Mouse (Mus musculus) intestine, postnatal 0 days (tissue): Measurements from ENCODE around the gene Trappc12. TPM values are rescaled to one million over a fixed set of nuclear protein-coding genes. Genes with fewer than 3 reads are reported as not detected.

Source experiments
- ATAC-seq: fragments of 200-750 bp; cut with Nextera tagmentation; 2 replicates; pipeline ENCODE4 v1.8.0; 2017; ENCODE audit warnings: mild to moderate bottlenecking, moderate TSS enrichment, moderate library complexity
- H3K27ac ChIP-seq: fragments of 300-500 bp; sonication (generic); 2 replicates; pipeline ENCODE4 v1.5.1; 2014; ENCODE audit warnings: mild to moderate bottlenecking, low read depth, low read length, moderate library complexity
- H3K27me3 ChIP-seq: fragments of 300-500 bp; sonication (generic); replicated peaks from 2 replicates; pipeline ENCODE4 v1.6.1; 2014; ENCODE audit warnings: low read length, mixed read lengths; ENCODE audit not compliant: control insufficient read depth, insufficient read depth
- H3K36me3 ChIP-seq: fragments of 300-500 bp; sonication (generic); 2 replicates; pipeline ENCODE4 v1.6.1; 2014; ENCODE audit warnings: mild to moderate bottlenecking, moderate library complexity; ENCODE audit not compliant: control insufficient read depth, insufficient read depth
- H3K4me1 ChIP-seq: fragments of 300-500 bp; sonication (generic); replicated peaks from 2 replicates; pipeline ENCODE4 v1.6.1; 2014; ENCODE audit warnings: antibody characterized with exemption, low read length, mixed read lengths; ENCODE audit not compliant: control insufficient read depth, insufficient read depth
- H3K4me2 ChIP-seq: fragments of 300-500 bp; sonication (generic); replicated peaks from 2 replicates; pipeline ENCODE4 v1.6.1; 2014; ENCODE audit warnings: low read depth, mild to moderate bottlenecking, moderate library complexity
- H3K4me3 ChIP-seq: fragments of 300-500 bp; sonication (generic); 2 replicates; pipeline ENCODE4 v1.5.1; 2014; ENCODE audit warnings: low read depth, low read length
- H3K9ac ChIP-seq: fragments of 300-500 bp; sonication (generic); 2 replicates; pipeline ENCODE4 v1.6.1; 2014; ENCODE audit warnings: mild to moderate bottlenecking, low read depth, low read length
- H3K9me3 ChIP-seq: fragments of 300-500 bp; sonication (generic); 2 replicates; pipeline ENCODE4 v1.6.1; 2016; ENCODE audit warnings: mixed run types; ENCODE audit not compliant: control insufficient read depth
- CTCF ChIP-seq: sonication (generic); IDR thresholded peaks from 2 replicates; pipeline ENCODE4 v1.5.1; 2016; ENCODE audit warnings: low read depth, mild to moderate bottlenecking, control low read depth, antibody characterized with exemption, moderate library complexity
- WGBS: fragments of 180-500 bp; shearing (Covaris S2); extraction: QIAGEN DNeasy Blood & Tissue Kit; methylation state at CpG from one replicate; pipeline ENCODE4 v1.1.7; 2014; 5-methylcytosine and 5-hydroxymethylcytosine counted together
- polyA plus RNA-seq: library from polyadenylated mRNA; unstranded; fragments of >200 nt; fragmentation: Nextera tagmentation; extraction: Ambion mirVana; gene quantifications from 2 replicates; pipeline ENCODE4 v1.2.1, GENCODE M21; 2015

The Trappc12 gene
- polyA plus RNA-seq, 1 experiment from 2014 or later = 15.3 TPM

- H3K36me3 ChIP-seq = peaks cover 26% of the 10 kb centered on the region
- H3K27me3 ChIP-seq = no peaks in the 10 kb centered on the region
- no peak for TF ChIP-seq CTCF
- no peaks in the 10 kb centered on the region for H3K4me1 ChIP-seq
- peak; percentile 44 for ATAC-seq
- no peak overlapping the region for H3K4me3 ChIP-seq
- H3K27ac ChIP-seq = no peak overlapping the region
- no peak overlapping the region for H3K4me2 ChIP-seq
- 54% methylated on average over 14 of the region's 14 CpGs for WGBS
- no peaks in the 10 kb centered on the region for H3K9me3 ChIP-seq
- H3K9ac ChIP-seq = no peak overlapping the region
Measured at GRCm38 (mm10) chr12:28697821-28698595, 52.3 kb downstream of the Trappc12 start.

GRCm38 (mm10) chr12:28694776-28695175, 55.5 kb downstream of the Trappc12 start:
- no peak overlapping the region for H3K9ac ChIP-seq
- H3K27me3 ChIP-seq = no peaks in the 10 kb centered on the region
- H3K4me3 ChIP-seq = no peak overlapping the region
- H3K36me3 ChIP-seq = peaks cover 41% of the 10 kb centered on the region
- H3K27ac ChIP-seq = no peak overlapping the region
- WGBS = 95% methylated on average over 7 of the region's 7 CpGs
- H3K9me3 ChIP-seq = no peaks in the 10 kb centered on the region
- no peaks in the 10 kb centered on the region for H3K4me1 ChIP-seq
- no peak for TF ChIP-seq CTCF
- no peak overlapping the region for H3K4me2 ChIP-seq
- no peak for ATAC-seq

- 78% methylated on average over 2 of the region's 2 CpGs for WGBS
Measured at GRCm38 (mm10) chr12:28694231-28694630, 56.0 kb downstream of the Trappc12 start.

GRCm38 (mm10) chr12:28693738-28694137, 56.5 kb downstream of the Trappc12 start:
- no peak for ATAC-seq

More at GRCm38 (mm10) chr12:28694231-28694630, 56.0 kb downstream of the Trappc12 start:
- Histone ChIP-seq H3K9me3 (no peaks in the 10 kb centered on the region), H3K36me3 (peaks cover 46% of the 10 kb centered on the region), H3K27ac (no peak overlapping the region), H3K9ac (no peak overlapping the region), H3K4me2 (no peak overlapping the region), H3K4me3 (no peak overlapping the region), H3K27me3 (no peaks in the 10 kb centered on the region), H3K4me1 (no peaks in the 10 kb centered on the region)
- no peak for TF ChIP-seq CTCF
- ATAC-seq = no peak

GRCm38 (mm10) chr12:28690730-28691129, 59.5 kb downstream of the Trappc12 start:
- H3K36me3 ChIP-seq = peaks cover 41% of the 10 kb centered on the region

More at GRCm38 (mm10) chr12:28693738-28694137, 56.5 kb downstream of the Trappc12 start:
- H3K4me1 ChIP-seq = no peaks in the 10 kb centered on the region
- H3K27ac ChIP-seq = no peak overlapping the region
- no peaks in the 10 kb centered on the region for H3K9me3 ChIP-seq
- WGBS = 69% methylated on average over 3 of the region's 3 CpGs
- no peak overlapping the region for H3K4me3 ChIP-seq
- H3K27me3 ChIP-seq = no peaks in the 10 kb centered on the region
- no peak overlapping the region for H3K4me2 ChIP-seq
- TF ChIP-seq CTCF = no peak
- H3K9ac ChIP-seq = no peak overlapping the region
- H3K36me3 ChIP-seq = peaks cover 46% of the 10 kb centered on the region

GRCm38 (mm10) chr12:28688996-28689395, 61.3 kb downstream of the Trappc12 start:
- WGBS = 92% methylated on average over 6 of the region's 6 CpGs
- ATAC-seq = no peak
- TF ChIP-seq CTCF = no peak
- Histone ChIP-seq H3K9ac (no peak overlapping the region), H3K27me3 (no peaks in the 10 kb centered on the region), H3K36me3 (peaks cover 28% of the 10 kb centered on the region), H3K9me3 (no peaks in the 10 kb centered on the region), H3K27ac (no peak overlapping the region), H3K4me1 (no peaks in the 10 kb centered on the region), H3K4me2 (no peak overlapping the region), H3K4me3 (no peak overlapping the region)

More at GRCm38 (mm10) chr12:28690730-28691129, 59.5 kb downstream of the Trappc12 start:
- WGBS = 93% methylated on average over 7 of the region's 7 CpGs
- TF ChIP-seq CTCF = no peak
- Histone ChIP-seq H3K27ac (no peak overlapping the region), H3K4me3 (no peak overlapping the region), H3K27me3 (no peaks in the 10 kb centered on the region), H3K9me3 (no peaks in the 10 kb centered on the region), H3K4me1 (no peaks in the 10 kb centered on the region), H3K4me2 (no peak overlapping the region), H3K9ac (no peak overlapping the region)
- no peak for ATAC-seq
